Mouse (Mus musculus): ENCODE results near the gene Ppp1r14a.

GRCm38 (mm10) chr7:29304463-29305262 is 15.6 kb downstream of the Ppp1r14a start:
- TF ChIP-seq CTCF (conservative IDR thresholded peaks at IDR 0.05; ENCODE audit: low read length) (no peak), POU5F1 (IDR thresholded peaks at IDR 0.05; ENCODE audit: borderline replicate concordance, low read length) (no peak), NANOG (IDR thresholded peaks at IDR 0.05; ENCODE audit: borderline replicate concordance, low read length) (no peak)

All from E14TG2a.4 (cell line).